ENCODE assay signal across 8 mouse cellular contexts in genomic region chr17:28079618-28080017, GRCm38 (mm10). TPM values are rescaled to one million over a fixed set of nuclear protein-coding genes. Genes with fewer than 3 reads are reported as not detected.
DNase-seq lines count a peak whose midpoint lies in the region; ATAC-seq and TF ChIP-seq lines count a peak whose summit lies in the region.

No protein-coding gene starts in this region.

- no peaks in the 10 kb centered on the region for H3K36me3 ChIP-seq in intestine, embryonic 14.5 days (ENCODE audit: control insufficient read depth, insufficient read depth, low read length)
- H3K36me3 ChIP-seq in midbrain, embryonic 10.5 days = no peaks in the 10 kb centered on the region

- H3K4me3 ChIP-seq in cortical plate, adult 2 months (ENCODE audit: insufficient read depth, low read length) = peak overlapping the region; percentile 5; the same call in 1 of the 2 replicates
- peak overlapping the region; percentile 52 for H3K4me3 ChIP-seq in intestine, embryonic 14.5 days (ENCODE audit: low read depth, low read length)
- peak overlapping the region; percentile 78 for H3K4me3 ChIP-seq in midbrain, embryonic 10.5 days

- H3K9me3 ChIP-seq in intestine, embryonic 14.5 days (ENCODE audit: control insufficient read depth, low read length) = no peaks in the 10 kb centered on the region
- no peaks in the 10 kb centered on the region for H3K9me3 ChIP-seq in midbrain, embryonic 10.5 days (replicated peaks)

- intact Hi-C loops in left cerebral cortex, postnatal 36 days (cut with DNase I) = no loop called here

- no peaks in the 10 kb centered on the region for H3K27me3 ChIP-seq in intestine, embryonic 14.5 days (replicated peaks; ENCODE audit: control insufficient read depth, insufficient read depth, low read length)
- peaks cover 50% of the 10 kb centered on the region for H3K27me3 ChIP-seq in midbrain, embryonic 10.5 days (ENCODE audit: low read depth, poor library complexity, severe bottlenecking)

- under 1% methylated on average over 25 of the region's 25 CpGs for WGBS in intestine, embryonic 14.5 days
- WGBS in midbrain, embryonic 10.5 days = under 1% methylated on average over 25 of the region's 25 CpGs

- peak overlapping the region; percentile 97 for H3K4me2 ChIP-seq in intestine, embryonic 14.5 days (ENCODE audit: low read length)

- TF ChIP-seq CTCF in cortical plate, adult 2 months (IDR thresholded peaks at IDR 0.05; ENCODE audit: extremely low read depth, insufficient read depth, low read length) = peak; percentile 84

- no peak for TF ChIP-seq POLR2A in cortical plate, adult 2 months (IDR thresholded peaks at IDR 0.05; ENCODE audit: extremely low read depth, insufficient read depth, low read length)

- no peak overlapping the region for H3K27ac ChIP-seq in cortical plate, adult 2 months (ENCODE audit: insufficient read depth, low read length)
- no peak overlapping the region for H3K27ac ChIP-seq in intestine, embryonic 14.5 days (ENCODE audit: low read depth)
- H3K27ac ChIP-seq in midbrain, embryonic 10.5 days (replicated peaks) = peak overlapping the region; percentile 79

- peak overlapping the region; percentile 49 for H3K9ac ChIP-seq in intestine, embryonic 14.5 days (ENCODE audit: low read length)

- DNase-seq in adrenal gland, adult (ENCODE audit: inconsistent age in 2 of 2, low spot score in 1 of 2) = peak; percentile 83 to 94
- DNase-seq in gastrocnemius, postnatal 25 days = peak; percentile 60
- peak; percentile 96 for DNase-seq in intestine, embryonic 14.5 days (ENCODE audit: low spot score)
- DNase-seq in left cerebral cortex, postnatal 36 days (ENCODE audit: low spot score in 2 of 2) = peak; percentile 76 to 83
- peak; percentile 90 for DNase-seq in midbrain, embryonic 10.5 days (ENCODE audit: low spot score)
- peak; percentile 73 to 76 for DNase-seq in right cerebral cortex, postnatal 36 days (ENCODE audit: low spot score in 2 of 2)
- DNase-seq in urinary bladder, postnatal 4 days (ENCODE audit: low spot score in 2 of 2) = peak; percentile 73 to 89

- ATAC-seq in intestine, embryonic 14.5 days (replicated peaks; ENCODE audit: low FRiP score, low TSS enrichment, low read depth) = peak; percentile 56

- no peaks in the 10 kb centered on the region for H3K4me1 ChIP-seq in cortical plate, adult 2 months (ENCODE audit: control insufficient read depth, insufficient read depth, low read length)
- peaks cover 6% of the 10 kb centered on the region; the same call in 1 of the 2 replicates for H3K4me1 ChIP-seq in intestine, embryonic 14.5 days (replicated peaks; ENCODE audit: control insufficient read depth, insufficient read depth, low read length)
- peaks cover 34% of the 10 kb centered on the region for H3K4me1 ChIP-seq in midbrain, embryonic 10.5 days

RNA-seq across cellular contexts. Expression of gene Tcp11, which starts 0.8 kb away (rescaled TPM):
- polyA plus RNA-seq in cortical plate, adult 2 months (2012; rRNA removed) = 0.30 and 0.44 TPM in 2 replicates
- total RNA-seq in gastrocnemius, postnatal 25 days (2021) = not detected
- 0.73 and 1.4 TPM in 2 replicates for polyA plus RNA-seq in intestine, embryonic 14.5 days (2014; fragmentation: Nextera tagmentation; extraction: Ambion mirVana)
- total RNA-seq in left cerebral cortex, postnatal 36 days (2021) = under 1 TPM; 0.54 to 0.59 TPM
- 0.86 and 1.2 TPM in 2 replicates for polyA plus RNA-seq in midbrain, embryonic 10.5 days (2016; fragmentation: Nextera tagmentation; extraction: Ambion mirVana)

Comparison
In these comparisons a context has a peak if more than half of its experiments do, and no peak if none do; other contexts are left out.
1. H3K4me3 ChIP-seq: peak in every context shown above with its lines; median percentile 78 in midbrain, embryonic 10.5 days; 52 in intestine, embryonic 14.5 days; 5 in cortical plate, adult 2 months.